Mouse (Mus musculus) G1E (cell line): ENCODE measurements around the gene Nrp2.

Experiments used
- CTCF ChIP-seq: IDR thresholded peaks from 2 replicates; pipeline ENCODE4 v1.5.1; 2012; ENCODE audit warnings: low read depth, low read length, inconsistent platforms, mixed read lengths
- GATA1 ChIP-seq: IDR thresholded peaks from 2 replicates; pipeline ENCODE4 v1.6.1; 2012; ENCODE audit warnings: borderline replicate concordance, low read length, inconsistent platforms, mixed read lengths
- POLR2AphosphoS5 ChIP-seq: IDR thresholded peaks from 2 replicates; pipeline ENCODE4 v1.6.1; 2012; ENCODE audit warnings: low read depth, low read length, inconsistent platforms; ENCODE audit not compliant: insufficient replicate concordance
- TAL1 ChIP-seq: conservative IDR thresholded peaks from 2 replicates; pipeline ENCODE4 v1.6.1; 2012; ENCODE audit warnings: low read depth, low read length, inconsistent platforms, mixed read lengths

DNA sequence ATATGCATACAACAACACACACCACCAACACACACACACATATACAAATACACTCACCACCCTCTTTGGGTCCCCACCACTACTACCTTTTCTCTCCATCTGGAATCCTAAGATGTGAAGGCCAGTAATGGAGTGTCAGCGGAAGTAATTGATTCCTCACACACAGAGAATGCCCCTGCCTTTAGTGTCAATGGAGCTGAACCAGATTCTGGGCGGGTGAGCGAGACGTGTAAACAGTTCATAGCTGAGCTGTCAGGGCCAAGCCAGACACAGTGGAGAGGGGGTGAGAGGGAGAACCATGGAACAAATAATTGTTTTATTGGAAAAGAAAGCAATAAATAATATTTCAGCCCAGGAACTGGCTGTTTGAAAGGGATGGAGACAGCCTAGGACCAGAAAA, 24.1 kb downstream of the Nrp2 start:
- no peak for TF ChIP-seq GATA1
- TF ChIP-seq CTCF, result no peak
- no peak for TF ChIP-seq POLR2AphosphoS5
- TF ChIP-seq TAL1, result no peak
